In genomic region chr10:80751188-80751832, GRCm38 (mm10) we compare ENCODE assay signal across 8 mouse cellular contexts. TPM values are rescaled to one million over a fixed set of nuclear protein-coding genes. Genes with fewer than 3 reads are reported as not detected.
A peak's percentile ranks its signal among the peaks of the same experiment; 100 is the strongest.
DNase-seq lines count a peak whose midpoint lies in the region; ATAC-seq and TF ChIP-seq lines count a peak whose summit lies in the region.

No protein-coding gene starts in this region.

- H3K4me2 ChIP-seq in embryonic facial prominence, embryonic 13.5 days, result peak overlapping the region; percentile 55
- peak overlapping the region; percentile 67 for H3K4me2 ChIP-seq in liver, embryonic 15.5 days

- no peaks in the 10 kb centered on the region for H3K36me3 ChIP-seq in embryonic facial prominence, embryonic 13.5 days
- no peaks in the 10 kb centered on the region for H3K36me3 ChIP-seq in kidney, adult 2 months (ENCODE audit: control insufficient read depth, insufficient read depth, low read length)
- H3K36me3 ChIP-seq in liver, embryonic 15.5 days (replicated peaks), result no peaks in the 10 kb centered on the region

- WGBS in embryonic facial prominence, embryonic 13.5 days, result 12% methylated on average over 16 of the region's 16 CpGs
- 7% methylated on average over 16 of the region's 16 CpGs for WGBS in kidney, adult 2 months
- WGBS in liver, embryonic 15.5 days (ENCODE audit: insufficient replicate concordance), result 1% methylated on average over 16 of the region's 16 CpGs

- TF ChIP-seq CTCF in kidney, adult 2 months (conservative IDR thresholded peaks at IDR 0.05; ENCODE audit: insufficient read depth, insufficient read length, low read depth, low read length), result peak; percentile 54

- peak overlapping the region; percentile 46; the same call in 1 of the 2 replicates for H3K9ac ChIP-seq in embryonic facial prominence, embryonic 13.5 days
- no peak overlapping the region for H3K9ac ChIP-seq in liver, embryonic 15.5 days

- no peak for ATAC-seq in embryonic facial prominence, embryonic 13.5 days (ENCODE audit: insufficient number of reproducible peaks, insufficient read depth, low FRiP score, low TSS enrichment, low read depth)
- ATAC-seq in liver, embryonic 15.5 days (ENCODE audit: insufficient read depth), result no peak

- no peaks in the 10 kb centered on the region for H3K9me3 ChIP-seq in embryonic facial prominence, embryonic 13.5 days
- H3K9me3 ChIP-seq in liver, embryonic 15.5 days (replicated peaks), result no peaks in the 10 kb centered on the region

- peak; percentile 78 for DNase-seq in CD4-positive, CD25-positive, alpha-beta regulatory T cell, adult 2 months (ENCODE audit: low read depth, low spot score)
- DNase-seq in R1 (ENCODE audit: low read depth, low spot score), result peak; percentile 71
- DNase-seq in heart, adult 9 months (ENCODE audit: low spot score in 2 of 2), result peak; percentile 89 to 90
- peak; percentile 80 for DNase-seq in kidney, adult 2 months
- DNase-seq in natural killer cell, adult 2 months (ENCODE audit: low spot score in 2 of 2), result peak; percentile 82 to 83
- DNase-seq in layer of hippocampus, postnatal 10 days (ENCODE audit: low spot score in 2 of 2), result no peak

- H3K4me3 ChIP-seq in embryonic facial prominence, embryonic 13.5 days, result peak overlapping the region; percentile 26
- no peak overlapping the region for H3K4me3 ChIP-seq in kidney, adult 2 months (ENCODE audit: insufficient read depth, low read depth, low read length)
- peak overlapping the region; percentile 34 for H3K4me3 ChIP-seq in liver, embryonic 15.5 days (replicated peaks)

- no peak for TF ChIP-seq POLR2A in kidney, adult 2 months (IDR thresholded peaks at IDR 0.05; ENCODE audit: low read depth, low read length)

- peaks cover 22% of the 10 kb centered on the region for H3K4me1 ChIP-seq in embryonic facial prominence, embryonic 13.5 days
- H3K4me1 ChIP-seq in kidney, adult 2 months (ENCODE audit: control insufficient read depth, insufficient read depth, low read length), result peaks cover 12% of the 10 kb centered on the region
- H3K4me1 ChIP-seq in liver, embryonic 15.5 days (replicated peaks), result peaks cover 44% of the 10 kb centered on the region

- no peaks in the 10 kb centered on the region for H3K27me3 ChIP-seq in embryonic facial prominence, embryonic 13.5 days
- H3K27me3 ChIP-seq in kidney, adult 2 months (replicated peaks; ENCODE audit: control insufficient read depth, insufficient read depth, low read length), result no peaks in the 10 kb centered on the region
- no peaks in the 10 kb centered on the region for H3K27me3 ChIP-seq in liver, embryonic 15.5 days

- peak overlapping the region; percentile 57 for H3K27ac ChIP-seq in embryonic facial prominence, embryonic 13.5 days
- peak overlapping the region; percentile 52 for H3K27ac ChIP-seq in kidney, adult 2 months (ENCODE audit: insufficient read depth, low read depth, low read length)
- peak overlapping the region; percentile 64 for H3K27ac ChIP-seq in liver, embryonic 15.5 days (replicated peaks)

RNA-seq across cellular contexts. Expression of gene Dot1l, which starts 3.7 kb away (rescaled TPM):
- polyA plus RNA-seq in embryonic facial prominence, embryonic 13.5 days (2015; fragmentation: Nextera tagmentation; extraction: Ambion mirVana), result 17.9 and 18.5 TPM in 2 replicates
- polyA plus RNA-seq in kidney, adult 2 months (2012; rRNA removed), result 18.4 and 19.5 TPM in 2 replicates
- 8.1 and 9.3 TPM in 2 replicates for polyA plus RNA-seq in liver, embryonic 15.5 days (2015; fragmentation: Nextera tagmentation; extraction: Ambion mirVana)
- 10 to 100 TPM; 61.0 to 67.4 TPM for total RNA-seq in layer of hippocampus, postnatal 10 days (2021)

RNA-seq across cellular contexts. Expression of gene Ap3d1, which starts 9.2 kb away (rescaled TPM):
- 73.3 and 73.5 TPM in 2 replicates for polyA plus RNA-seq in embryonic facial prominence, embryonic 13.5 days (2015; fragmentation: Nextera tagmentation; extraction: Ambion mirVana)
- polyA plus RNA-seq in kidney, adult 2 months (2012; rRNA removed), result 87.7 and 105 TPM in 2 replicates
- polyA plus RNA-seq in liver, embryonic 15.5 days (2015; fragmentation: Nextera tagmentation; extraction: Ambion mirVana), result 20.2 and 21.8 TPM in 2 replicates
- 100 to 1,000 TPM; 135 to 139 TPM for total RNA-seq in layer of hippocampus, postnatal 10 days (2021)

RNA-seq across cellular contexts. Expression of gene Sf3a2, which starts 46.7 kb away (rescaled TPM):
- polyA plus RNA-seq in embryonic facial prominence, embryonic 13.5 days (2015; fragmentation: Nextera tagmentation; extraction: Ambion mirVana), result 75.6 and 78.9 TPM in 2 replicates
- 22.6 and 23.1 TPM in 2 replicates for polyA plus RNA-seq in kidney, adult 2 months (2012; rRNA removed)
- polyA plus RNA-seq in liver, embryonic 15.5 days (2015; fragmentation: Nextera tagmentation; extraction: Ambion mirVana), result 31.3 and 32.8 TPM in 2 replicates
- total RNA-seq in layer of hippocampus, postnatal 10 days (2021), result 10 to 100 TPM; 42.9 to 45.3 TPM

RNA-seq across cellular contexts. Expression of gene Plekhj1, which starts 47.1 kb away (rescaled TPM):
- 118 and 125 TPM in 2 replicates for polyA plus RNA-seq in embryonic facial prominence, embryonic 13.5 days (2015; fragmentation: Nextera tagmentation; extraction: Ambion mirVana)
- 36.9 and 39.3 TPM in 2 replicates for polyA plus RNA-seq in kidney, adult 2 months (2012; rRNA removed)
- polyA plus RNA-seq in liver, embryonic 15.5 days (2015; fragmentation: Nextera tagmentation; extraction: Ambion mirVana), result 73.6 and 83.0 TPM in 2 replicates
- total RNA-seq in layer of hippocampus, postnatal 10 days (2021), result 10 to 100 TPM; 61.9 to 72.8 TPM

RNA-seq across cellular contexts. Expression of gene Izumo4, which starts 49.3 kb away (rescaled TPM):
- 24.0 and 29.2 TPM in 2 replicates for polyA plus RNA-seq in embryonic facial prominence, embryonic 13.5 days (2015; fragmentation: Nextera tagmentation; extraction: Ambion mirVana)
- polyA plus RNA-seq in kidney, adult 2 months (2012; rRNA removed), result 36.8 and 39.5 TPM in 2 replicates
- polyA plus RNA-seq in liver, embryonic 15.5 days (2015; fragmentation: Nextera tagmentation; extraction: Ambion mirVana), result 7.1 and 8.1 TPM in 2 replicates
- 10 to 100 TPM; 51.0 to 69.9 TPM for total RNA-seq in layer of hippocampus, postnatal 10 days (2021)

Comparison
In these comparisons a context has a peak if more than half of its experiments do, and no peak if none do; other contexts are left out.
1. DNase-seq: peak in CD4-positive, CD25-positive, alpha-beta regulatory T cell, adult 2 months (single experiment), R1 (single experiment), heart, adult 9 months (2 of 2), kidney, adult 2 months (single experiment) and natural killer cell, adult 2 months (2 of 2); none in layer of hippocampus, postnatal 10 days (0 of 2).
2. Peak in every context shown above with its lines, with median percentiles within 50 percentile points of each other: H3K27ac ChIP-seq.